Mouse (Mus musculus) lung, embryonic 14.5 days (tissue): ENCODE measurements around the gene Agr2. TPM values are rescaled to one million over a fixed set of nuclear protein-coding genes. Genes with fewer than 3 reads are reported as not detected.

Experiments
- ATAC-seq: fragments of 200-750 bp; cut with Nextera tagmentation; 2 replicates; pipeline ENCODE4 v1.8.0; 2017; ENCODE audit warnings: mild to moderate bottlenecking, moderate TSS enrichment, moderate library complexity; ENCODE audit not compliant: insufficient read depth
- DNase-seq: peaks from one replicate; pipeline ENCODE4 v3.0.0-alpha.2; 2015
- H3K27ac ChIP-seq: fragments of 300-500 bp; sonication (generic); 2 replicates; pipeline ENCODE4 v1.5.1; 2014; ENCODE audit warnings: low read depth, mild to moderate bottlenecking, moderate library complexity
- H3K27me3 ChIP-seq: fragments of 300-500 bp; sonication (generic); 2 replicates; pipeline ENCODE4 v1.6.1; 2014; ENCODE audit warnings: low read length, control low read depth; ENCODE audit not compliant: insufficient read depth
- H3K36me3 ChIP-seq: fragments of 300-500 bp; sonication (generic); 2 replicates; pipeline ENCODE4 v1.6.1; 2014; ENCODE audit warnings: control low read depth; ENCODE audit not compliant: insufficient read depth
- H3K4me1 ChIP-seq: fragments of 300-500 bp; sonication (generic); 2 replicates; pipeline ENCODE4 v1.6.1; 2014; ENCODE audit warnings: antibody characterized with exemption, control low read depth; ENCODE audit not compliant: insufficient read depth
- H3K4me2 ChIP-seq: fragments of 300-500 bp; sonication (generic); 2 replicates; pipeline ENCODE4 v1.6.1; 2014; ENCODE audit warnings: mild to moderate bottlenecking
- H3K4me3 ChIP-seq: fragments of 300-500 bp; sonication (generic); 2 replicates; pipeline ENCODE4 v1.5.1; 2014; ENCODE audit warnings: low read depth, low read length
- H3K9ac ChIP-seq: fragments of 300-500 bp; sonication (generic); 2 replicates; pipeline ENCODE4 v1.6.1; 2014
- H3K9me3 ChIP-seq: fragments of 300-500 bp; sonication (generic); 2 replicates; pipeline ENCODE4 v1.6.1; 2016; ENCODE audit warnings: low read depth, low read length, control low read depth
- CTCF ChIP-seq: IDR thresholded peaks from 2 replicates; pipeline ENCODE4 v1.5.1; 2016; ENCODE audit warnings: antibody characterized with exemption, low read depth
- WGBS: fragments of 180-500 bp; shearing (Covaris S2); extraction: QIAGEN DNeasy Blood & Tissue Kit; methylation state at CpG from one replicate; pipeline ENCODE4 v1.1.7; 2014; 5-methylcytosine and 5-hydroxymethylcytosine counted together
- polyA plus RNA-seq: library from polyadenylated mRNA; unstranded; fragments of >200 nt; fragmentation: Nextera tagmentation; extraction: Ambion mirVana; gene quantifications from 2 replicates; pipeline ENCODE4 v1.2.1, GENCODE M21; 2014

The Agr2 gene
- polyA plus RNA-seq: 0.41 and 0.50 TPM in 2 replicates

DNA sequence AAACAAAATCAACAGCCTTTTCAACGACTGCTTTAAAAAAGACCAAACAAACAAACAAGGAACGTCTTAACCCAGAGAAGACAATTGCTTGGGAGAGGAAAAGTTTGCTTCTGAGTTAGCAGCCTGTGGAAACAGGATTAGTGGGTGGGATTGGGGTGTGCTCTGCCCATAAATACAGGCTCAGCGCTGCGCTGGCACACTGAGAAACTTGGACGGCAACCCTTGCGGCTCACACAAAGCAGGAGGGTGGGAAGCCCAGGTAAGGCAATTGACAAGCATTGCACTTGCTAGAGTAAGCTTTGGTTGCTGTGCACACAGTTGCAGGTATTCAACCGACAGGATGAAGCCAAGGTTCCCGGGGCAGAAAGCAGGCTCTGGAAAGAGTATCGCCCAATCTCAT is at the start of gene Agr2:
TSS of gene Agr2 (plus strand) at position 197 of the 400 bp plus-strand sequence.
- H3K36me3 ChIP-seq: no peaks in the 10 kb centered on the region
- no peaks in the 10 kb centered on the region for H3K4me1 ChIP-seq
- no peak for TF ChIP-seq CTCF
- H3K9ac ChIP-seq: no peak within 1 kb of the TSS
- ATAC-seq (no peak), DNase-seq (no peak)
- H3K4me3 ChIP-seq: no peak within 1 kb of the TSS
- 61% methylated on average over 9 of the region's 9 CpGs for WGBS
- H3K4me2 ChIP-seq: no peak within 1 kb of the TSS
- no peaks in the 10 kb centered on the region for H3K27me3 ChIP-seq
- H3K27ac ChIP-seq: no peak within 1 kb of the TSS
- no peaks in the 10 kb centered on the region for H3K9me3 ChIP-seq

DNA sequence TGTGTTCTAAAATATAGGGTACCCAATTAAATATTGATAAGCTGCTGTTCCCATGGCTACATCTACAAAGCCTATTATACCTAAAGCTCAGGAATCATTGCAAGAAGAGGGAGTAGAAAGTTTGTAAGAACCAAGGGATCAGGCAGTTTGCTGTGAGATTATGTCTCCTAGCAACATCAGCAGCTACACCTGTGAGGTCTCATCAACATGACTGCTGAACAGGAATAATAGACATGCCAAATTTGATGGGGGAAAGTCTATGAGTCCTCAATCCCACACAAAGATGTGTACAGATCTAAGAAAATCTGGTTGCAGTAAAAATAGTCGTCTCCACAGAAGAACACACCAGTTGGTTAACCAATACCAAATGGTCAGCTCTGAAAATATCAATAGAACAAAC is 41.0 kb upstream of the Agr2 start:
- no peak overlapping the region for H3K9ac ChIP-seq
- ATAC-seq (no peak), DNase-seq (no peak)
- no peak overlapping the region for H3K4me3 ChIP-seq
- no peaks in the 10 kb centered on the region for H3K27me3 ChIP-seq
- 67% methylated on average over 1 of the region's 1 CpGs for WGBS
- H3K27ac ChIP-seq: no peak overlapping the region
- no peaks in the 10 kb centered on the region for H3K4me1 ChIP-seq
- H3K9me3 ChIP-seq: no peaks in the 10 kb centered on the region
- no peak for TF ChIP-seq CTCF
- H3K4me2 ChIP-seq: no peak overlapping the region
- H3K36me3 ChIP-seq: no peaks in the 10 kb centered on the region

GRCm38 (mm10) chr12:35957235-35957634 is 35.5 kb upstream of the Agr2 start:
- H3K36me3 ChIP-seq: no peaks in the 10 kb centered on the region
- no peak overlapping the region for H3K9ac ChIP-seq
- no peaks in the 10 kb centered on the region for H3K9me3 ChIP-seq
- no peaks in the 10 kb centered on the region for H3K4me1 ChIP-seq
- no peak overlapping the region for H3K27ac ChIP-seq
- TF ChIP-seq CTCF: peak; percentile 50
- ATAC-seq (no peak), DNase-seq (peak; percentile 49)
- H3K4me2 ChIP-seq: no peak overlapping the region
- no peak overlapping the region for H3K4me3 ChIP-seq
- WGBS: 76% methylated on average over 2 of the region's 2 CpGs
- no peaks in the 10 kb centered on the region for H3K27me3 ChIP-seq

DNA sequence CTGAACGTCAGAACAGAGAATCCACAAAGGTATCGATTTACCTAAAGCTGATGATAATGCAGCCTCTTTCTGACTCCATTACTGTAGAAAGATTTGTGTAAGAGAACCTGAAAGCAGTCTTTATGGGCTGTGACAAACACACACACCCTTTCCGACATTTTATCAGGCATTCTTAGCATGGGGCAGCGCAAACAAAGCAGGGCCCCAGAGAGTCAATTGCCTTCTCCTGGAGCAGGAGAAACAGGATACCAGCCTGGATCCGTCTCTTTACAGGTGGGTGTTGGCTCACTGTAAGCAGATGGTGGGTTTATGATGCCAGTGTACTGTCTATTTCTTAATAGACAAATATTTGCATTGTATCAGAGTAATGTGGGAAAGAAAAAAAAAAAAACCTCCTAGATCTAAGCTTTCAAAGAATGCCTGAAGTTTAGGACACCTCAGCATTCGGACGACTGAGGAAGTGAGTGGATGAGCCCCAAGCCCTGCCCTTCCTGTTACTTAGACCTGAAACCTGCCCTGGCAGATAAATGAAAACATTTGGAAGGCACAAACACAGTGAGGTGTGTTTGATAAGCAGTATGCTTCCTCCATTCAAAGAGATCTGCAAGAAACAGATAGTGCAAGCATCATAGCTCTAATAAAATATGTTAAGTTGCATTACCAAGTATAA is 26.5 kb upstream of the Agr2 start:
- H3K36me3 ChIP-seq: no peaks in the 10 kb centered on the region
- no peak for DNase-seq
- WGBS: 43% methylated on average over 7 of the region's 7 CpGs
- no peaks in the 10 kb centered on the region for H3K4me1 ChIP-seq
- no peak overlapping the region for H3K9ac ChIP-seq
- TF ChIP-seq CTCF: no peak
- ATAC-seq: no peak
- no peaks in the 10 kb centered on the region for H3K9me3 ChIP-seq
- H3K4me2 ChIP-seq: no peak overlapping the region
- no peak overlapping the region for H3K4me3 ChIP-seq
- no peaks in the 10 kb centered on the region for H3K27me3 ChIP-seq
- H3K27ac ChIP-seq: no peak overlapping the region

DNA sequence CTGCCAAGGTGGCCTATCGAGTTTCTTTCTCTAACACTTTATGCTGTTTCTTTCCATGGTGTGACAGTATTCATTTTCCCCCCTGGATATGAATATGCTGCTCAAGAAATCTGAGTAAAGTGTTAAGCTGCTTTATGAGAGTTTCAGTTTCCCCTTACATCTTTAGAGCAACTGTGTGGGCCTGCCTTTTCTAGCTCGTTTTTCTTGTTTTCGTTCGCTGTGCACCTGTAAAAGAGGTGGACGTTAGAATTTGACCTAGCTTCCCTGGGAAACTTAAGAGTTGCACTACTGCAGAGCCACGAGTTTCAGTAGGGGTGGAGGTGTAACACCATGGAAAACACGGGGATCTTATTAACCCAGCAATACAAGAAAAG is 26.0 kb upstream of the Agr2 start:
- DNase-seq (no peak), ATAC-seq (no peak)
- Histone ChIP-seq H3K4me2 (no peak overlapping the region), H3K4me1 (no peaks in the 10 kb centered on the region), H3K36me3 (no peaks in the 10 kb centered on the region), H3K9me3 (no peaks in the 10 kb centered on the region), H3K9ac (no peak overlapping the region), H3K27me3 (no peaks in the 10 kb centered on the region), H3K4me3 (no peak overlapping the region), H3K27ac (no peak overlapping the region)
- TF ChIP-seq CTCF: no peak
- WGBS: 62% methylated on average over 7 of the region's 7 CpGs

- H3K9ac ChIP-seq: no peak overlapping the region
- no peak overlapping the region for H3K27ac ChIP-seq
- no peak overlapping the region for H3K4me3 ChIP-seq
- WGBS: 69% methylated on average over 3 of the region's 3 CpGs
- no peaks in the 10 kb centered on the region for H3K9me3 ChIP-seq
- DNase-seq (no peak), ATAC-seq (no peak)
- no peaks in the 10 kb centered on the region for H3K4me1 ChIP-seq
- H3K27me3 ChIP-seq: no peaks in the 10 kb centered on the region
- H3K4me2 ChIP-seq: no peak overlapping the region
- TF ChIP-seq CTCF: no peak
- no peaks in the 10 kb centered on the region for H3K36me3 ChIP-seq
These were observed 16.8 kb upstream of the Agr2 start for GRCm38 (mm10) chr12:35975898-35976297.

GRCm38 (mm10) chr12:35977633-35978246 is 15.0 kb upstream of the Agr2 start:
- Histone ChIP-seq H3K27ac (no peak overlapping the region), H3K9me3 (no peaks in the 10 kb centered on the region), H3K27me3 (no peaks in the 10 kb centered on the region), H3K36me3 (no peaks in the 10 kb centered on the region), H3K4me2 (no peak overlapping the region), H3K4me1 (no peaks in the 10 kb centered on the region), H3K4me3 (no peak overlapping the region), H3K9ac (no peak overlapping the region)
- TF ChIP-seq CTCF: no peak
- ATAC-seq (no peak), DNase-seq (no peak)
- WGBS: 44% methylated on average over 6 of the region's 6 CpGs
